Mouse (Mus musculus): ENCODE measurements around the gene Grhl3.

Gene Grhl3

DNA sequence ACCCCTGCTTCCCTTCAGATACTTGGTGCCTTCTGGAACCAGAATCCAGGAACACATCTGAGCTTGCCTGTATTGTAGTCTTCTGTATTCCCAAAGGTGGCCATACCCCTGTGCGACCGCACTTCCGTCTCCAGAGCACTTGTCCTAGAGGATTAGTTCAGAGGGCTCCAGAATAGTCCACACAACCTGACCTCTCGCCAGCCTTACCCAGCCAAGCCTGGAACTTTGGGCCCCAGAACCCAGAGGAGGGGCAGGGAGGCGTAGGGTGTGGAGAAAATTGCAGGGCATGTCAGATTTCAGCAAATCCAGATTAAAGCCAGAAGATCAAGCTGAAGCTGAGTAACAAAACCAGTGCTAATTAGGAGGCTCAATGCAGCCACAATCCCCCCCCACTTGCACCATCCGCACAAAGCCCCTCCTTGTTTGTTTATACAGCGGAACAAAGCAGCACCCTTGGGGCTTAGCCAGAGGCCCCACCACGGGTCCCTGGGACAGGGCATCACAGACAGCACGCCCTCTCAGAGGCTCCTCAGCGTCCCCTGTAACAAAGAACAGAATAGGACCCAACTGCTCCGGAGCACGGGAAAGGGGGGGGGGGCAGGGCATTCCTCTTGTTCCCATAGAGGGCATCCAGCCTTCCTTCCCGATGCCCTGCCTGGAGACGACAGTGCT is 47.3 kb downstream of the Grhl3 start:
- DNase-seq: no peak

DNA sequence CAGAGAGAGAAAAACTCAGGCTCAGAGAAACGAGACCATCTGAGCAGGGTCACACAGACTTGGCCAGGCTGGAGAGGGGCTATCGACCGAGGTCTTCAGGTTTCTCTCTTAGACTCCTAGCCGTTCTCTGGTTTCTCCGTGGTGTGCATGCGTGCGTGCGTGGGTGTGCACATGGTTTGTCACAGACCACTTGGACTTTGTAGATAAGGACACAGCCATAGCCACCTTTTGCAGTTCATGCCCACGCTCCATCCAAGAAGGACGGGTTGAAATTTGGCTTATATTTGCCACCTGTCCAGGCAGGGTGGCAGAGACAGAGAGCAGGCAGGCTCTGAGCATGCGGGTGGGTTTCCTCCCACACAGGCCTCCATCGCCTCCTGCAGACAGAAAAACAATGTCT is 48.4 kb downstream of the Grhl3 start:
- DNase-seq: no peak

DNA sequence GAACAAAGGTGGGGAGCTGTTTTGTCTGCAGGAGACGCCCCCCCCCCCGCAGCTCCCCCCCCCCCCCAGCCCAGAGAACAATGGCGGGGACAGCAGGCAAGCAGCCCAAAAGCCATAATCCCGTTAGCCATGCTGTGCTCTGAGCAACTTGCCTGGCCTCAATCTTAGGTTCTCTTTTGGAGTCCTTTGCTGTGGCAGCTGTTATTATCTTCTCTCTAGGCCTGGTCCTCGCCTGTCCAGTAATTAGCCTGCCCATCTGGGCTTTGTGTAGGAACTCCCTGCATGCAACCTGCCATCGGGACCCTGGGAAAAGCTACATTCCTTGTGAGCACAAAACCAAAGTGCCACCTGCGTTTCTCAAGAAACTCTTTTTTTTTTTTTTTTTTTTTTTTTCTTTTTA is 49.5 kb downstream of the Grhl3 start:
- DNase-seq: no peak

DNA sequence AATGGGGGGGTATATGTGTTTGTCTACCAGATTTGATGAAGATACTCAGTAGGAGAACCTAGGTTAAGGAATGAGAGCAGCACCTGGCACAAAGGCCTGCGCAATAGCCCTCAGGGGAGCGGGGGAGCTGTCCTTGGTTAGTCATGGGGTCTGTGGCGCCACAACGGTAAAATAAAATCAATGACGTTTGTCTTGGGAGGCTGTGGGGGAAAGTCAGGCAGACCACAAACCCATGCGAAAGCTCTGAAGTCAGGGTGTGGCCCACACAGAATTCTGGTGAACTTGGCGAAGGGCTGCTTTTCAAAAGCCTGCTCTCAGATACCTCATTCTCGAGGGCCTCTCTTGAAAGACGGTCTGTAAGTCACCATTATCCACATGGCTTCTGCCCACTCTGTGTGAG is 53.0 kb downstream of the Grhl3 start:
- no peak for DNase-seq

DNA sequence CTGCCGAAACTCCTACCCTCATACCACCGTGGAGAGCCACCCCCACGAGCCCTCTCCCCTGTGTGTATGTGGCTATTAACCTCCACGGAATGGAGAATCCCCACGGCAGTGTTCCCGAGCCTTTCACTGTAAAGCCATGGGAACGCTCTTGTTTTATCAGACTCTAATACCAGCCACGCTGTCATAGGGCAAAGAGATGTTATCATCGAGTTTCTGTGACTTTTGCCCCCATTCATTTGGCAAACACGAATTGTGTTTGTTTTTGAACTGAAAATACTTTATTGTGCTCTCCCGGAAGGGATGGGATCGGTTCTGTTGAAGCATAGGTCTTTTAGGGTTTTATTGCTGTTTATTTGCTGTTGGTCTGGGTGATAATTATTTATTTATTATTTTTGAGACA is 55.3 kb downstream of the Grhl3 start:
- no peak for DNase-seq

DNA sequence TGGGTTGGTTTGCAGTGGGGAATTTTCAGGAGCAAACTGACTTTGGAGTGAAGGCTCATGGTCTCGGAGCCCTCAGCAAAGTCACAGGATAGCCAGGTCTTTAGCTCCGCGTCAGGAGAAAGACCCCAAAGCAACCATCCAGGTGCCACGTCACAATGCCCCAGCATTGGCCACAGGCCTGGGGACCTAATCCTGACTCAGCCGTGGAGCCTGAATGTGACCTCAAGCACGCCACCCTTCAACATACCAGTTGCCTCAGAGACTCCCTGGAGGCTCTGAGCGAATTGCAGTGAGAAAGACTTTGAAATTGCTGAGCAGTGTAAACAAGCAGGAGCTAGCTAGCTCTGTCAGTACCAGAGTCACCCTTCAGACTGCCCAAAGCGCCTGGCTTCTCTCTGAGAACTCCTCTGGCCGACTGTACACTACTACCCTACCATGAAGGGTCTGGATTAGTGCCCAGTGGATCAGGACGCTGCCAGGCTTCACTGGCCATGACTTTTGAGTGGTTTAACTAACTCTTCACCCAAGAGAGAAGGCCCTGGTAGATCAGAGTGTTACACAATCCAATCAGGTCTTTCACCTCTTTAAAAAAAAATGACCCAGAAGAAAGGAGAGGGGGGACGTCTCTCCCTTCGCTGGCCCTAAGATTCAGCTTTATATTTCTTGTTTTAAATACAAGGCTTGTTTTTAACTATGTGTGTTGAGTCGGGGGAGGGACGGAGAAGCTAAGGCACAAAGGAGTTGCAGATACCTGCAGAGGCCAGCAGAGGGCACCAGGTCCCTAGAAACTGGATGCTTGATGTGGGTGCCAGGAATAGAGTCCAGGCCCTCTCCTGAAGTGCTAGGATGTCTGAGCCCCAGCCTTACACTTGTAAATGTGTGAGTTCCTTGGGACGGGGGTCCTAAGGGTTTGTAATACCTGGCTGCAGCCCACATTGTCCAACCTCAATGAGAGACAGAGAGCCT is 56.8 kb downstream of the Grhl3 start:
- DNase-seq: peak; percentile 64

DNA sequence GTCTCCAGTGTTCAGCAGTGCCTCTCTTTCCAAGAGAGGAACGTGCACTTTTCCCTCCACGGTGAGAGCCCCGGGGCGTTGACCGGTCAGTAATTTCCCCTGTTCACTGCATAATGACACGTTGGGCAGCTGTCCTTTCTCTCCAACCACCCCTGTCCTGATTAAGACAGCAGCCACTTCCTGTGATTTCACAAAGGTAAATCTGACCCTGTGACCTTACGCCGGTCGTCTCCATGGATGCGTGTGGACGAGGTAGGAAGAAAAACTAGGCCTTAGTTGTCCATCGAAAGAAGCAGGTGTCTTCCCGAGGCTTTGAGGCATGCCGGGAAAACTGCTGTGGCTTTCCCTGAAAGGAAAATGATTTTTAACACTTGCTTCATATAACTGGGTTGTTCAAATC is 58.5 kb downstream of the Grhl3 start:
- DNase-seq: no peak

DNA sequence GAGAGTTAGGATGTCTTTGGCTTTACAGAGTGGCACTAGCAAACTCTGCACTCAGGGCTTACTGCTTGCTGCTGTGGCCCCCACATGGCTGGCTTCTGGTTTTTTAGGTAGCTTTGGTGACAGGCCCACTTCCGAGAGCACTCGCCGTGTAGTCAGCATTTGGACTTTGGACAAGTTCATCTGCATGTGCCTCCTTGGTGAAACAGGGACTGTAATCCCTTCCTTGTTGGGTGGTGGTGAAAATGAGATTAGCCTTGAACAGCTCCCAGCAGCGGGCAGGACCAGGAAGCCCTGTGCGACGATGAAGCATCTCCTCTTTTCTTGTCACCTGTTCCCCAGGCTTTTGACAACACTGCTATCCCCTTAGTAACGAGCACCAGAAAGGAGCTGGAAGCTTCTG is 59.6 kb downstream of the Grhl3 start:
- no peak for DNase-seq

DNA sequence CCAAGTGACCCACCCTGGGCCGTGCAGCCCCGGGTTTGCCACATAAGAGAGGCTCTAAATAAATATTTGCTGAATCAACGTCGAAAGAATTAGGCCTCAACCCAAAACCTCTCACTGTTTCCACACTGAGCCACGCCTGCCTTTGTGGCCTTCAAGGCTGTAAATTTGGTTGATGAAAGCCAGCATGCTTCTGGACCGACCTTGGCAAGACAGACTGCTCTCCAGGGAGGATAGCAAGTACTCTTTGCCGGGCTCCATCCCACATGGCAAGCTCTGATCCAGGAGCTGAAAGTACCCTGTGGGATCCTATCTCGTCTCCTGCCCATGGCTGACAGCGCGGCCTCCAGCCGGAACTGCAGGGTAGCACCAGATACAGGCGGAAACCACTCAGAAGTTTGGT is 63.9 kb downstream of the Grhl3 start:
- peak; percentile 30 for DNase-seq

DNA sequence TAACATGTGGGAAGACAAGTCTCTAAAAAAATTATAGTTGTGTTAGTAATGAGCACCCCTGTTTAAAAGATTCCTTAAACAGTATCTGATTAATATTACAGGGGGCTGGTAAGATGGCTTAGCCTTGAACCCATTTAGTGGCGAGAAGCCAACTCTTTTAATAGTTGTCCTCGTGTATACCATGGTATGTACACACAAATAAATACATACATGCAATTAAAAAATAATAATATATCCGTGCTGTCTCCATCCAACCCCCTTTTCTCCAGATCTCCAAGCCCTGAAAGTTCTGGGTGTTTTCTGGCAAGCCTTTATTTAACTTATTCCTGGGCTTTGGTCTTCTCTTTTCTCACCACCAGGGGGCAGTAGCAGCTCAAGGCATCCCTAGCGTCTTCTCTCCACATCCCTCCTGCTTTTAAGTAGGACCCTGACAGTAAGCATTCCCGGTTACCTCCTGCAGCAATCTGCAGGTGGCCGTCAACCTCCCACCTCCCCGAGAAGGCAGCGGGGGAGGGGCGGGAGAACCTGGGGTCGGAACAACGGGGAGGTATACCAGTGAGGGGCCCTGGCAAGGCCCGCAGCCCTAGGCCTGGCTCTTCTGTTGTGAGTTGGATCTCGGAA is 64.9 kb downstream of the Grhl3 start:
- peak; percentile 86 for DNase-seq

DNA sequence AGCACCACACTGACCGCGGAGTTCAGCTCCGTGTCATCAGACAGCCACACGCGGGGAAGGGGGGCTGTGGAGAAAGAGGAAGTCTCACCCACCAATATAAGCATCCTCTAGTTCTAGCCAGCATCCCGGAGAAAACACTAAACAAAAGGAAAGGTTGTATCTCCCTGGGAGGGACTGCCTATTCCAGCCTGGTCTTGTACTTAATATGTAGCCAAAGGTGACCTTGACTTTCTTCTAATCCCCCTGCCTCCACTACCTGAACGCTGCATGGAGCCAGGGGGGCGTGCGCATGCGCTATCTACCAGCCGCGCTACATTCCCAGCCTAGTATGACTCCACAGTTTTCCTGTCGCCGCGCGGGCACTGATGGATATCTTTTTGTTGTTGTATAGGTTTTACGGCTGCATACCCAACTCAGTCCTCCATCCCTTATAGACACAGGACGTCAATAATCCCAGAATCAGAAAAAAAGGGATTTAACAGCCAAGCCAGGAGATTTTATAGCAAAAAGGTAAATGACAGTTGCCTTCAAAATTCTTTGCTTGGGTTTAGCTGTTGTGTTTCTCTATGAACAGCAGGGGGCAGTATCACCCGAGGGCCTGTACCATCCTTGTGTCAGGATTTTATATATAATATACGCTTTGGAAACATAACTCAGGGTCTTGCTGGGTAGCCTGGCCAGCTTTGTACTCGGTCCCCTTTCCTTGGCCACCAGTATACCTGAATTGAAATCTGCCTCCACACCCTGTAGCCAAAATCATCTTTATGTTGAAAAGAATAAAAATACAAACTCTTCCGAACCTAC is 65.7 kb downstream of the Grhl3 start:
- peak; percentile 66 for DNase-seq

DNA sequence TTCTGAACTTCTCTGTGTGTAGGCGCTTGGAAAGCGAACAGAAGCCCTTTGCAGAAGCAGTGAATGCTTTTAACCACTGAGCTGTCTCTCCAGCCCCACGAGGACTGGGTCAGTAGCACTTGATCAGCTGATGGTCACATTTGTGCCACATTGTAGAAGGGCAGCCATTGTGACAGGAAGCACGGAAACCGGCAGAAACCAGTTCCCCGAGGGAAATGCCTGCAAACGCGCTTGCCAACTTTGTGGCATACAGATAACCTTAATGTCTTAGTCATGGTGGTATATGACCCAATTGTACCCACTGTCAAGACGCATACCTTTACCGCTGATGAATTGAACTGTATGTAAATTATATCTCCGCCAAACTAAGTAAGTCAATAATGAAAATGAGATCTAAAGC is 67.6 kb downstream of the Grhl3 start:
- DNase-seq: peak; percentile 51

DNA sequence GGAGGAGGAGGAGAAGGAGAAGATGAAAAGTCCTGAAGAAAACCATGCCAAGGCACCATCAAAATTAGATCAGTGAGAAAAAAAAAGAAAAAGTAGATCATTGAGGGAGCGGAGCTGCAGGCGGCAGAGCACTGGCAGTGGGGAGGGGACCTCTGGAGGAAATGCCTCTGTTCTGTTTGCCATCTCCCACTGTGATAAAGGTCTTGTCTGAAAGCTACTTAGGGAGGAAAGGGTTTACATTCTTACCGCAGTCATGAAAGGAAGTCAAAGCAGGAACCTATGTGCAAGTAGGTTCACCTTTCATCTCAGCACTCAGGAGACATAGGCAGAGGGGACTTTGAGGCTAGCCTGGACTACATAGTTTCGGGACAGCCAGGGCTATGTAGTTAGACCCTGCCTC is 71.8 kb downstream of the Grhl3 start:
- no peak for DNase-seq

DNA sequence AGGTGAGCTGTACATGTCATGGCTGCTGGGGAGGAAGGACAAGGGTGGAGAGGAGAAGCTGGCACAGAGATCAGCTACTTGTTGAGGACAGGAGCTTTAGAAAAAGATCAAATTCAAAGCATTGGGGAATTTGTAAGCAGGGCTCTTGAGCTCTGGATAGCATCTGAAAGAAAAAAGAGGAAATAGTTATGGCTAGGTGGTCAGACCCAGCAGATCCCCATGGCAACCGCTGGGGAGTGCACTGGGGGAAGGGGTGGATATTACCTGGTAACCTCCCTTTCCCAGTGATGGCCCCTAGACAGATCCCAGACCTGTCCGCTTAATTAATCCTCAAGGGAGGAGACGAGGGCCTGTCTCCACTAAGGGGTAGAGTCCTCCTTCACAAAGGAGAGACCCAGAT is 73.6 kb downstream of the Grhl3 start:
- DNase-seq: no peak

DNA sequence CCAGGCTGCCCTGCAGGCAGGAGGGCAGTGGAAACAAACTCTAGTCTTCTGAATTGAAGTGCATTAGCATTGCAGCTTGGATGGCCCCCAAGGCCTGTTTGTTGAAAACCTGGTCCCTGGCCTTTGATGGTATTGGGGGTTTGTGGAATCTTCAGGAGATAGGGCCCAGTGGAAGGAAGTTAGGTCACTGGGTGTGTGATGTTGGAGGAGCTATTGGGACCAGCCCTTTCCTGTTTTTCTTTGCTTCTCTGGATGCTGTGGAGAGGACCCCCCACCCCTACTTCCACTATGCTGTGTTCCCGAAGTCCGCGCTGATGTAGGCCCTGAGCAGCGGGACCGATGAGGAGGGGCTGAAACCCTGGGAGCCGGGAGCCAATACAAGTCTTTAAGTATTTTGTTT is 75.3 kb downstream of the Grhl3 start:
- no peak for DNase-seq

DNA sequence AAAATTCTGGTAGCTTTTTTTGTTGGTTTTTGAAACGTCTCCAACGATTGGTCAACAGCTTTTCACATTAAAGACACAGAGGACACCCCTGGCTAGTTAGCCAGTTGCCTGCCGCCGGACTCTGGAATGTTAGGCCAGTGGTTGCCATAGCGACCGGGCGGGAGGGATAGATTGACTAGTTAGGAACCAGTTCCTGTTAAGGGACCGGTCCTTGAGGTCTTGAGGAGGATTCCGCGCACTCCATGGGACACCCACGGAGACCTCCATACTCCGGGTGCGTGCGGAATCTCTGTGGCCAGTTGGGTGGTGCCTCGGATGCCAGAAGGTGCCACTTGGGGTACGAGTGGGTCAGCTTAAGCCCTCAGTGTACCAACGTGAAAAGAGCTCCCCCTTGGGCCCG is 77.6 kb downstream of the Grhl3 start:
- DNase-seq: peak; percentile 91

DNA sequence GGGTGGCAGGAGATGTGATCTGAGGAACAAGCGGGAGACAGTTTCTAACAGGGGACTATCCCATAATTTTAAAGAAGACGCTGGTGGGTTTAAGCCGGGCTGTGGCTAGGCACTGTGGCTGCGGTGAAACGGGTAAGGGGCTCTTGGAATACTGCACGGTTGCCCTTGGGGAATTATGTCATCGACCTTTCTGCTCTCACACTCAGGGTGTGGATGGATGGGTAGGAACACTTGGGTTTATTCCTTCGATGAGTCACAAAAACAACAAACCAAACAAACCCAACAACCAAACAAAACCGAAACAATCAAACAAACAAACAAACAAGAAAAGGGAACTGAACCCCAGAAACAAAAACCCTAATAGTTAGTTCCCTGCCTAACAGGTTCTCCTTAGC is 78.0 kb downstream of the Grhl3 start:
- DNase-seq: no peak

DNA sequence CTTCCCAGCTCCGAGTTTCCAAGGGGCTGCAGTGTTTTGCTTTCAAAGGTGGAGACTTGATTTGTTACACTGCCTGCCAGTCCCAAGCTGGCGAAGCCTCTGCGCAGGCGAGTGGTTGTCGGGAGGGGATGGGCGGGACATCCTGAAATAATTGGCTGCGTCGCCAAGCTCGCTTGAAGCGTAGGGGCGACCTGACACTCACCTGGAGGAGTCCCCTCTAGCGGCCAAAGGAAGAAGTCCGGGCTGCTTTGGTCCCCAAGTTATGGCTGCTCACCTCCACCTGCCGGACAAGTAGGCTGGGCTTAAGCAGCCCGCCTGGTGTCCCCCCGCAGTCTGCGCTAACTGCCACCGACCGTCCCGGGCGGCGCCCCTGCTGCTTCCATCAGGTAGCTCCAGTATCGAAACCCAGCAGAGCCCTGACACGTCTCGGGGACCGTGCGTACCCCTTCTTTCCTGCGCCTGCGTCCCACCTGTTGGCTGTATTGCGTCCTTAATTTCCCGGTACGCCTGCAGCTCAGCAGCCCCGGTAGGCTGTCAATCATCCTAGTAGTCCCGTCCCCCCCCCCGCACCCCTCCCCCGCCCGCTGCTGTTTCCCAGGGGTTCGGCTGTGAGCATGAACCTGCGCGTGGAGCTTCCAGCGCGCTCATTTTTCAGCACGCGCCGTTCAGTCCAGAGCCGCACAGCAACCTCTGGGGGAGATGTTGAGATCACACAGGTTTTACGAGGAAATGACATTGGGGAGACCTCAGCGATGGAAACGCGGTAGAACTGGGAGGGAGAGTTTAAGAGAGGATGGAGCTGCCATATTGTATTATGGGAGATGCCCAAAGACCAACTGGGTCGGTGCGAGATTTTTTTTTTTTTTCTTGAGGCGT is 78.7 kb downstream of the Grhl3 start, which contains the start of the genes Stpg1 and Nipal3:
Gene Stpg1 (plus strand): TSS at position 270 of the 876 bp plus-strand sequence.
Gene Nipal3 (minus strand): TSS at position 518 of the 876 bp plus-strand sequence.
- DNase-seq: peak; percentile 94

DNA sequence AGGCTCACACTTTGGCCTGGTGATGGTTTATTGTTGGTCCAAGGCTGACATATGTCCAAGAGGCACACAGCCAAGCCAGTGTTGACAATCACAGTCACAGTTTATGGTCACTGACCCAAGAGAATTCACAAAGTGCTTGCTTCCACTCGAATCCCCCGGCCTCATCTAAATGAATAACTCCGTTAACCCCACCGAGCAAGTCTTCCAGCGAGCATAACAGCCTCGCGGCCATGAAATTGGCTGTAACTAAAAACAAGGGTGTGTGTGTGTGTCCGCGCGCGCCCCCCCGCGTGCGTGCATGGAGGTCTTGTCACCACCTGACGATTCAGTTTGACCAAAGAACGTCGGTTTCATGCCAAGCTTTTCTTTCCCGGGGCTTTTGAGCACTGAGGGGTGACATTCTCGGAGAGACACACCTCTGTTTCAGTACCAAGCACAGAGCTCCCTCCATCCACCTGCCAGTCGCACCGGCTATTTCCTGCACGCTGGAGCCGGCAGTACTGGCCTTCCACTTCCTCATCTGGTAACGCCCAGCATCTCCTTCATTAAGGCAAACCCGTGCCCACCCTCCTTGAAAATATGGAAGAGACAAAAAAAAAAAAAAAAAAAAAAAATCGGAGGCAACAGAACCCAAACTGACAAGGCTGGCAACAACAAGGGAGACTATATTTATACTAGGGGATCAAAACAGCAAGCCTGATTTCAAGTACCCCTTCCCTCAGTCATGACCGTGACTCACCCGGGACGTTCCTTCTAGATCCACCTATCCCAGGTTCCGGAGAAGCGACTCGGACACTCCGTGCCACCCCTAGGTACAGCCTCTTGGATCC is 79.5 kb downstream of the Grhl3 start:
- DNase-seq: peak; percentile 59

DNA sequence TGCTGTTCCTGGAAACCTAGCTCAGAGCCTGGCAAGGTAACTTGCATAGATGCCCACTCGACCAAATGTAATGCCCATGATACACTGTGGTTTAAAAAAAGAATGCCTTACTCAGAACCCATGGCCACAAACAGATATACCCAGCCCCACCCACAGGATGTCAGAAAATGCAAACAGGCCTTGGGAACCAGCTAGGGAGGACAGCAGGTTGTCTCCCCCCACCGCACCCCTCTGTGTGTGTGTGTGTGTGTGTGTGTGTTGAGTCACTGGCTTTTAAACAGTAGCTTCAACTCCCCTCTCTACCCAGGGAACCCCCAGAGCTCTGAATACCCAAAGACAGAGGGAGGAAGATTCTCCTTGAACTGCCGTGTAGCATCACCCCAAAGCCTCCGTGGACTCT is 80.2 kb downstream of the Grhl3 start:
- DNase-seq: no peak

Data from kidney, postnatal 10 days (tissue).